Mouse (Mus musculus): ENCODE measurements around the gene Fkbp11.
A peak's percentile ranks its signal among the peaks of the same experiment; 100 is the strongest.

Gene Fkbp11

DNA sequence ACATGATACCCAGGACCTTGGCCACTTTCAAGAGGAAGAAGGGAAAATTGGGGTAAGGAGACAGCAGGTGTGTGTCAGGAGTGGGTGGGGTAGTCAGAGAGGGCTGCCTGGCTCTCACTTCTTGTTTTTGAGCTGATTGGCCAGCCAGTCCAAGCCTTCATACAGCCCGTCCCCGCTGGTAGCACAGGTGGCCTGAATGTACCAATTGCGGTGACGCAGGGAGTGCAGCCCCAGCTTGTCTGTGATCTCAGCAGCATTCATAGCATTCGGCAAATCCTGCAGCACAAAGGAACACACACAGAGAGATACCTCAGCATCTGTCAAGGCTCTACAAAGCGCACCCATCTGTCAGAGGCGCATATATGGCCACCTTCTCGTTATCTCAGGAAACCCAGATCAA, 12.2 kb upstream of the Fkbp11 start:
- DNase-seq (ENCODE audit: low spot score in 2 of 2): no peak

DNA sequence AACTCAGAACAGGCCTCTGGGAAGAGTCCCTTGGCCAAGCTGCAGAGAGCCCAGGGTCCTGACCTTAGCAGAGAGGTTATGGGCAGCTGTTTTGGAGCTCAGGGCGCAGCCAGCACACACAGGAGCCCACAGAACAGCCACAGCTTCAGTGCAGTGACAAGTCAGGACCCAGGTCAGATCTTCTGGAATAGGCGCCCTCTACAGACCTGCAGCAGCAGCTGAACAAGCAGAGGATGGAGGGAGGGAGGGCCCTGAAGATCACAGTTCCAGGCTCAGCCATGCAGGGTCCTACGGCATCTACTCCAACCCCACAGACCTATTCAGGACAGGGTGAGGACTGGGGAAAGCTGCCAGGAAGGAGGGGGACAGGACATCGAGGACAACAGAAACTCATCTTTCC, 10.8 kb upstream of the Fkbp11 start:
- DNase-seq (ENCODE audit: low spot score in 2 of 2): no peak

DNA sequence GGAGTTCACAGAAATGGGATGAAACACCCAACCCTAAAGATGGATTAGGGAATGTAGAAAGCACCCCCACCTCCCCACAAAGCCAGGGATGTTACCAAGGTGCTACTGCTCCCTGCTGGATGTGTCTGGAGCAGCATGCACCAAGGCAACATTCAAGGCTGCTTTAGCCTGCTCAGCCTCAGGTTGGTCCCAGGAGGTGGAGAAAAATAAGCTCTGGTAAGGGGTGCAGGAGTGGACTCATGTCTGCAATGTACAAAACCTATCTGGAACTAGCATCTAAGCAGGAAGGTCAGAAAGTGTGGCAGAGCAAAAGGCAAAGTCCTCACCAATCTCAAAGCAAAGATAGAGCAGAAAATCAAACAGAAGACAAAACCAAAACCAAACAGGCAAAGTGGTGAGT, 9.9 kb upstream of the Fkbp11 start:
- peak in 1 of 2 experiments; percentile 31 for DNase-seq (ENCODE audit: low spot score in 2 of 2)

DNA sequence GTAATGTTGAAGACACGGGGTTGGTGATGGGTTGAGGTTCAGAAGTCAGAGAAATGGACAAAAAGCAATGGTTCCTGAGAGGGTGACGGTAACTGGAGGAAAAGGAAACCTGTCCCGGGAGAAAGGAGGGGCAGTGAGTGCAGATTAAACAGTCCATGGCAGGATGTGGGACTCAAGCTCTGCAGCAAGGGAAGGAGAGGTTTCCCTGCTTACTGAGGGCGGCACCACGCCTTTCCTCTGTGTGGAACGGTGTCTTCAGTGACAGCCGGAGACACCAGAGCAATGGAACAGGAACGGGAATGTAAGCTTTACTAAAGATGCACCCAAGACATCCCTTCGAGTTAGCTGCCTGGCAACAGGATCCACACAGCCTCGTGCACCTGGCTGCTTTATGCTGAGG, 8.5 kb upstream of the Fkbp11 start:
- no peak for DNase-seq (ENCODE audit: low spot score in 2 of 2)

DNA sequence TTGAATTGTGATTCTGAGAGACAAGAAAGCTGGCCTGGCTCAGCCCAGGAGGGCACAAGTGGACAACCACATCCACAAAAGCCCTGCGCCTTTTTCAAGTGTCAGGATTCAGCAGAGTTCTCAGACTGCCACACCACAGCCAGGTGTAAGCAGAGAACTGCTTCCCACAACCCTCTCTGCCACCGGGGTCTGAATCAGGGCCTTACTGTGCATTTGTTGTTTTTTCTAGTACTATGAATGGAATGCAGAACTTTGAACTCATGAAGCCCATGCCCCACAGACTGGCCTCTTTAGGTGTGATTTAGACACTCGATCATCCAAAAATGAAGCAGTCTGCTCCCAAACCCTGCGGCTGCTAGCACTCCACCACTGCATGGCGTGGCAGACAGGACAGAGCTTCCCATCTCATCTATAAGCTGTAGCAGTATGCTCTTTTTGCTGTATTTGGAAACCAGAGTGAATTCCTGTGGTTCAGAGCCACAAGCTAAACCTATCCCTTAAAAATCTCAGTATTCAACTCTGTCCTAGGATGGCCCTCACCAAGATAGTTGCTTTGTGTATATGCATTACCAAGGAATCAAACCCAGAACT, 6.1 kb upstream of the Fkbp11 start:
- DNase-seq (ENCODE audit: low spot score in 2 of 2): no peak

DNA sequence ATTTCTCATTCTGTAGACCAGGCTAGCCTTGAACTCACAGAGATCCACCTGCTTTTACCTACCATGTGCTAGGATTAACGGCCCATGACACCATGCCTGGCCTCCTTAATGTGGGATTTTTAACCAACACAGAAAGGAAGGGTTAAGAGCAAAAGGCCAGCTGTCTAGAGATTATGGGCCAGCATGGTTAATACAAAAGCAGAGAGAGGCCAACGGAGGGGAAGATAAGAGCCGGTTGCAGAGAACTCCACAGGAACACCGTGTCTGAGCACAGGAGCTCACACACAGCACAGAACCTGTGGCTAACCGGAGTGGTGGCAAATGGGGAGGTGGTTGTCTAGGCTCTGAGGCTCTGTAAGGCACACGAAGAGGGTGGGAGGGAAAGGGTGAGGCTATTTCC, 5.4 kb upstream of the Fkbp11 start:
- no peak for DNase-seq (ENCODE audit: low spot score in 2 of 2)

DNA sequence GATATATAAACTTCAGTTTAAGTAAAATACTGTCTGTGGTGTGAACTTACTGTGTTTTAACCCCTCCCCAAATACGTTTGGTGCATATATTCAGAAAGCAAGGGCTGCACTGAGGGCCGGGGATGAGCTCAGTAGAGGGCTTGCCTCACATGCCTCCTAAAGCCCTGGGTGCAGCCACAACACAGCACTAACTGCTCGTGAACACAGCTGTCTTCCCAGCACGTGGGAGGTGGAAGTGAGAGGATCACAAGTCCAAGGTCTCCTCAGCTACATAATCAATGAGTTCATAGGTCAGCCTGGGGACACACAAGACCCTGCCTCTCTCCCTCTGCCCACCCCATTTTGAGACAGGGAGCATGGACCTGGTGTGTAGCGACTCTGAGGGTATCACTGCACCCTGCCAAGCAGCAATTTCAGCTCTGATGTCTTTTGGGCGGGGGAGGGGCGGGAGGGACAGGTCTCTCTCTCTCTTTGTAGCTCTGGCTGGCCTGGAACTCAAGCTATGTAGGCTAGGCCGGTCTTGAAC, 4.1 kb upstream of the Fkbp11 start:
- no peak for DNase-seq (ENCODE audit: low spot score in 2 of 2)

DNA sequence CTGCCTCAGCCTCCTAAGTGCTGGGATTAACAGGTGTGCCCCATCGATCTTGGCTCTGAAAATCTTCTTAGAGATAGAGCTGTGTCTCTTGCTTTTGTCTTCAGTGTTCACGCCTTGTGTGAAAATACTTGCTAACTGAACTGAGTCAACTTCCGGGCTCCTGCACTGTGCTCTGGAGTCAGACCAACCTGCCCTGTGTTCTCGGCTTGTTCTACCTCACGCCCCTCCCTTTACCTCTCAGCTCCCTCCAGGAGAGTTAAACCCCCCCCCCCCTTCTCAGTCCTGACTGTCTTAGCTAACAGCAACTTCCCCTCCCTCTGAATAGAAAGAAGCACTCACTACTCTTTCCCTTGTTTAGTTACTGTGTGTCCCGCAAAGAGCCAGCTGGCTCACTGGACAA, 2.8 kb upstream of the Fkbp11 start:
- no peak for DNase-seq (ENCODE audit: low spot score in 2 of 2)

DNA sequence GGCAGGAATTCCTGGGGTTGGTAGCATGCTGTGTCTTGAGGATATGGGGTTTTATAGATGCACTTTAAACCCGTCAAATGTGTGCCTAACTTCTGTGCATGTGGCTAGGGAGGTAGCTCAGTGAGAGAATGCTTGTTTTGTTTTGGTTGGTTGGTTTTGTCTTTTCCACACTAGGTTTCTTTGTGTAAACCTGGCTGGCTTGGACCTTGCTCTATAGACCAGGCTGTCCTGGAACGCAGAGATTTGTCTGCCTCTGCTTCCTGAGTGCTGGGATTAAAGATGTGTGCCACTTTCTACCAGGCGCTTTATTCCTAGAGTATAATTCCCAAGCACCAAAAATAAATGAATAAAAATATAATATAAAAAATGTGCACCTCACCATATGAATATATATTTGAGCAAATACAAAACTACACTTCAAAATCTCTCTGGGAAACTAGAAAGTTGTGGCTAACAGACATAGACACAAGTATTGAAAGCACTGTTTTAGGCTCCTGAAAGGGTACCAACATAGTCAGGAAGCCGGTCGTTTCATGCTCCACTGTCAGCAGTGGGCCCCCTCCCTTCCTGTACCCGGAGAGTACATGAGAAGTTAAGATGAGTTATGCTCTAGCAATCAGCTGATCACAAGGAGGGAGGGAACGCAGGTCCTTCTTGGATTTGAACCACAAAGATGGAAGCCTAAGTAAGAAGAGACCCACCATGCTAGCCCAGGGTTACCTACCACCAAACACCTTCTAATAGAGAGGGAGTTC, 2.0 kb upstream of the Fkbp11 start:
- no peak for DNase-seq (ENCODE audit: low spot score in 2 of 2)

DNA sequence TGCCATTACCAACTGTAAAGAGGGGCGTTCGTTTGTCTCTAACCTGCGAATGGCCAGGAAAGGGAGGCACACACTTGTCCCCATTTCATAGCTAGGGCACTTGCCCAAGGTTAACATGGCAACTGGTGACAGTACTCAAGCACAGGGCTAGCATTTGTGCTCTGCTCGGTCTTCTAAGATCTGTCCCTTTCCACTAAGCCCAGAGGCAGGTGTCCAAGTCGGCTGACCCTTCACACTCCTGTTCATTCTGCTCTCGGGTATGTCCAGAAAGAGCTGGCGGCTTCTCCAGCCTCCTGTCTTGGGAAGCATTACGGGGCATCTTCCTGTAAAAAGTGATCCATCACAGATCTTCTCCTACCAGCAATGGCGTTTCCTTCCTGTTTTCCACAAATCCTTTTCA, 368 bp upstream of the Fkbp11 start:
- no peak for DNase-seq (ENCODE audit: low spot score in 2 of 2)

DNA sequence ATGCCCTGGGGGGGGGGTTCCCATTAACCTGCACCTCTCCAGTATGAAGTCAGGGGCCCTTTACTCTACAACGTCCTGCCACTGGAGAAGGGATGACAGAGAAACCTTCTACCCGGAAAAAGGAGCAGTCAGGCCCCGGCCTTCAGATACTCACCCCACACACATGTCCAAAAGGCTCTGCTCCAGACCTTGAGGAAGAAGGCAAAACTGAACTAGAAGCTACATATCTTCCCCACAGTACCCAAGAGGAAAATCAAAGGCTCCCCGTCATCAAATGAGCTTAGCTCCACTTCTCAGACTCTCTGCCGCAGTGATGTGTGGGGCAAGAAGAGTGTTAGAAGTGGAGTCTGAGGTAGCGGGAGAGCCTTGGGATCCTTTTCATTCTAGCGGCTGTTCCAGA, 1.3 kb downstream of the Fkbp11 start:
- no peak for DNase-seq (ENCODE audit: low spot score in 2 of 2)

DNA sequence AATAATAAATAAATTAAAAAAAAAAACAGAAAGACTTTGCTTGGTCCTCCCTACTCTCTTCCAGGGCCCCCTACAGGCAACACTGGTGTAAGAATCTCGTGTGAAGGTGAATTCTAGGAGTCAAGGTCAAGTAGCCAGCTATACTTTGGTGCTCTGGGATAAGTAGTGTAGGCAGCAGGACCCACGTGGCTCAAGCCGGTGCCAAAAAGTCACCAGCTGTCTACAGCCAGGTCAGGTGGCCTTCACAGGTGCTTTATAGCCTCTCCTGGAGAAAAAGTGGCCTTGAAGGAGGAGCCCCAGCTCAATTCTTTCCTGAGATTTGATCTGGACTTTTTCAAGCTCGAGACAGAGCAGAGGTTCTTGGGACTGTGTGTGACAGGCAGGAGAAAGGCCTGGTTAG, 1.9 kb downstream of the Fkbp11 start:
- no peak for DNase-seq (ENCODE audit: low spot score in 2 of 2)

DNA sequence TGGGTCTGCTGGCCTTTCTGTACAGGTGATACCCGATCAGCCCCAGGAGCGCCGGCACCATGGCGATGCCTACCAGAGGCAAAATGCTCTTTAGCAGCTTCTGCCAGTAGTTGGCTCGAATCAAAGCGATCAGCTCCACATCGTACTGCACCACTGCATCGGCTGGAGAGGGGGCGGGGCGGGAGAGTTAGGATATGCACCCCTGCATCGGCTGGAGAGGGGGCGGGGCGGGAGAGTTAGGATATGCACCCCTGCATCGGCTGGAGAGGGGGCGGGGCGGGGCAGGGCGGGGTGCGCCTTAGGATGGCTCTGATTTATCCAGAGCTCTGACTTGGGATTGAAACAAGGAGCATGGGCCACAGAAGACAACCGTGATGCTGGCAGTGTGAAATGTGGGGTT, 3.6 kb downstream of the Fkbp11 start:
- DNase-seq (ENCODE audit: low spot score in 2 of 2): no peak

DNA sequence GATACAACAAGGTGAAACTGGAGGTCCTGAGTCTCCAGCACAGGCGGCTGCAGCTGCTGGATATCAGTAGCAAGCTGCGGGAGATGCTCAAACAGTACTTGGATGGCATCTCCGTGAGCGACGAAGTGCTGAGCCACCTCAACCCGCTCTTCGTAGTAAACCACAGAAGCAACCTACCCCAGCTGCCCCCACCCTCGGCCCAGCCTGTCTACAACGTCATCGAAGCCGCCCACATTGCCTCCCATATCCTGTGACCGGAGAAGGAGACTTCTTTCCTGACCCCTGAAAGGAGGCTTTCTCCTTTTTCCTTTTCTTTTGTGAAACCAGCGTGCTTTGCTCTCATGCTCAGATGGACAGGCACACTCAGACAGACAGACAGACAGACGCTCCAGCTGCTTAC, 5.1 kb downstream of the Fkbp11 start:
- no peak for DNase-seq (ENCODE audit: low spot score in 2 of 2)

DNA sequence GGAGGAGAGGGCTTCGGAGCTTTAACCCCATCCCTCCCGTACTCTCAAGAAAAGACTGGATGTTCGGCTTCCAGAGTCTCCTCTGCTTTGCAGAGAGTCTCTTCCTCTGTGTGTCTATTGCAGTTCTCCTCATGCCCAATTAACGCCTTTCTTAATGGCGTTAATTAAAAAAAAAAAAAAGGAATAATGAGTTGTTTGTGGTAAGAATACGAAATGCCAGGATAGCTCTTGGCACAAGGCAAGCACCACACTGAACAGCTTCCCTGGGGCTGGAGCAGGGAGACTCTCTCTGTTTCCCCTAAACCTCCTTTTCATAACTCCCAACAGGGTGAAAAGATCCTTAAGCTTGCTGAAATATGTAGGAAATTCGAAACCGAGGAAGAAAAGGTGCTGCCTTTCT, 5.8 kb downstream of the Fkbp11 start:
- no peak for DNase-seq (ENCODE audit: low spot score in 2 of 2)

DNA sequence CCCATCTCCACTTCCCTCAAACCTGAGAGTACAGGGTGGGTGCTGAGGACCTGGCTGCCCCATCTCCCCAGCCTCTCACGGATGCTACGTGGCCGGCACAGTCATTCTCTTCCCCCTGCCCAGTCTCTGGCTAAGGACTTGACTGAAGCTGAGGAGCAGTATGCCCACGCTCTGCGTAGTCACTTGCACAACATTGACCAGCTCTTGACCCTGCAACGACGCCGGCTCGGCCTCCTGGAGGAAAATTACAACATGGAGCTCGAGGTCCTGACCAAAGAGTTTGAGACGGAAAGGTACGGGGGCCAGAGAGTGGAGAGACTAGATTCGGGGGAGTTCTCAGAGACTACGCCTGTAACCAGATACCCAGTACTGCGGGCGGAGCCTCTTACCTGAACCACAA, 10.7 kb downstream of the Fkbp11 start:
- no peak for DNase-seq (ENCODE audit: low spot score in 2 of 2)

DNA sequence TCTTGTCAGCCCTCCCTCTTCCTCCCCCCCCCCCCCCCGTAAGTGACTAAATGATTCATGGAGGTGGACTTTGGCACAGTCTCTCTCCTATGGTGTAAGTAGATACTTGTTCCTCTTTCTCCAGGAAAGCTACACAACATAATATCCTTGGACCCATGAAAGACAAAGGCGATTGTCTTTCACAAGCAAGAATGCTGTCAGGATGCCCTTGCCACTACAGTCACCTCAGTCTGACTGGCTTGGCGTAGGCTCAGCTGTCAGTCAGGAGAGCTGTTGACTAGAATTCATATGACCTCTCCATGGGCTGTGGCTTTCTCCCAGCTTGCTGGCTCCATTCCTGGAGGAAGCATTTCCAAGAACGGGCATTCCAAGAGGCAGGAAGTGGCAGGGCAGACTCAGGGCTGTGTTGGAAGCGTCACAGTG, 13.8 kb downstream of the Fkbp11 start:
- DNase-seq (ENCODE audit: low spot score in 2 of 2): no peak

DNA sequence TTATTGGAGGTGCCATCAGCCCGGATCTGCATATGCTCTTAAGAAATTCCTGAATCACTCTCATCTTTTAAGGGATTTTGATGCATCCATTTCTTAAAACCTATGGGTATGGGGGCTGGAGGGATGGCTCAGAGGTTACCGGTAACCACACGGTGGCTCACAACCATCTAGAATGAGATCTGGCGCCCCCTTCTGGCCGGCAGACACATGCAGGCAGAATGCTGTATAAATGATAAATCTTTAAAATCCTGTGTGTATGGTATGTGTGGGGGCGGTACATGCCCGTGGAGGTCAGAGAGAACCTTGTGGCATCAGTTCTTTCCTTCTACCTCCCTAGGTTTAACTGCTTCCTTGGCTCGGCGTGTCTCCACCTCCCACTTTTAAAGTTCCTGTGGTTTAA, 17.6 kb downstream of the Fkbp11 start:
- DNase-seq (ENCODE audit: low spot score in 2 of 2): peak; percentile 33 to 72

DNA sequence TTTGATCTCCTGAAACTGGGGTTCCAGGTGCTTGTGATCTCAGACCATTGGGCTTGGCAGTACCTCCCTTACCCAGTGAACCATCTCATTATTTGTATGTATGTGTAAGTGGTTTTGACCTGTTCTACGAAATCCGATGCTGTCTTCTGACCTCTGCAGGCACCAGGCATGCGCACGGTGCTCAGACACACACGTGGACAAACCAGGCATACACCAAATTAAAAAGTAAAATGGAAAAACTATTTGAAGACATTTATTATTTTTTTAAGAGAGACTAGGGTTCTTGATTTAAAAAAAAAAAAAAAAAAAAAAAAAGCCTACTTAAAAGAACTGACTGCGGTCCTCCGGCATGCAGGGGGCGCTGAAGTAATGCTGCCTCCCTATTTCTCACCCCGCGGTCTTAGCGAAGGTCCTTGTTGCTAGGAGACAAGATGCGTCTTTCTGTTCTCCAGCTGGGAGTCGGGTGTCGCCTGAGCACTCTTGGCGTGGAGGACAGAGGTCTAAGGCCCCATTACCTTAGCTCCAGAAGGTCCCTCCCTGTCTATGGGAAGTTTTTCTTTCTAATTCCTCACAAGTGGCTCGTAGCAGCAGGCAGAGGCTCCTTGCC, 20.1 kb downstream of the Fkbp11 start, which contains the start of gene Ccdc65:
Ccdc65 (plus strand) TSS at position 442 of the 607 bp plus-strand sequence.
- DNase-seq (ENCODE audit: low spot score in 2 of 2): peak; percentile 40 to 65

DNA sequence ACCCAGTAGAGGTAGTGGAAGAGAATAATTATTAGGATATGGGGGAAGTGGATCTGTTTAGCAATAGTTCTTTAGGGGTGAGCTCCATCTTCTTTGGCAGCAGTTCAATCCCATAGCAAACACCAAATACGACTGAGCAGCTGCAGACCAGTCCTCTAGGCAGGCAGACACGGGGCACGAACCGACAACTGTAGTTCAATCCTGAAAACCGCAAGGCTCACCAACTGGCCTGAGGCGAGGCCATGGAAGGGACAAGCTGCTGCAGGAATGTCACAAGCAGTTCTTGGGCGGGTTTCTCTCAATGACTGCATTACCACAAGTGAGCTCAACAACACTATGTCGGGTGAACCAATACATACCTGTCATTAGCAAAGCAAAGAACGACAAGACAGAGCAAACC, 23.7 kb downstream of the Fkbp11 start:
- DNase-seq (ENCODE audit: low spot score in 2 of 2): no peak

DNA sequence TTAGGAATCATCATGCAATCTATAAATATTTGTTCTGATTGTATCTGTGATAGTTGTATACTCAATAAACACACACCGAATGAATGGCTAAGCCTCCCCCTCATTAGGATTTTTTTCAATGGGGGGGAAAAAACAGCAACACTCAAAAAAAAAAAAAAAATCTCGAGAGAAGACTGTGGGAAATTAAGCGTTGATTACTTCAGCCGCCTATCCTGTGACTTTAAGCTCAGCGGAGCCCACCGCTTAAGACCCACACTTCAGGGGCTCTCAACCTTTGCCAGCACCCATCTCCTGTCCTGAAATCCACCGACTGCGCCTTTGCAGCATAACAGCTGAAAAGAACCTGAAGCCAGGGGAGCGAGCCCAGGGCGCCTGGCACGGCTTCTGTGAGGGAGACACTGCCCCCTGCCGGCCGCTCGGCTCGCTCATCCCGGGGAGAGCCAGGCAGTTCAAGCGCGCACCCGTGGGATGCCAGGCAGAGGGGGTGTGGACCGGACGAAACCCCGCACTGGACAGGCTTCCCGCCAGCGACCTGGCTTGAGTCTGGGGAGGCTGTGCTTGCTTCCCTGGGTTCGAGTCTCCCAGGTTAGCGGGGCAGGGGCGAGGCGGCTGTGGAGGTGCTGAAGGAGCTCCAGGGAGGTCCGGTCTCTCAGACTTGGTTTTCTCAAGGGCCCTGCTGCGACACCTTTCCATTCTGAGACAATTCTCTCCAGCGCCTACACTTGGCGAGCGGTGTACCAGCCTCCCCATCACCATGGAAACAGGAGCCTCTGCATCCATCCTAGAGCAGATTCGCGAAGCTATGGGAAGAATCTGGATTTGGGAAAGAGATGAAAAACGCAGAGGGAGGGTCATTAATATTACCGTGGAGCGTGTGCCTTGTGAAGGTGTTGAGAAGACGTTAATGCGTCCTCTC, 28.6 kb downstream of the Fkbp11 start:
- DNase-seq (ENCODE audit: low spot score in 2 of 2): peak; percentile 60 to 76

DNA sequence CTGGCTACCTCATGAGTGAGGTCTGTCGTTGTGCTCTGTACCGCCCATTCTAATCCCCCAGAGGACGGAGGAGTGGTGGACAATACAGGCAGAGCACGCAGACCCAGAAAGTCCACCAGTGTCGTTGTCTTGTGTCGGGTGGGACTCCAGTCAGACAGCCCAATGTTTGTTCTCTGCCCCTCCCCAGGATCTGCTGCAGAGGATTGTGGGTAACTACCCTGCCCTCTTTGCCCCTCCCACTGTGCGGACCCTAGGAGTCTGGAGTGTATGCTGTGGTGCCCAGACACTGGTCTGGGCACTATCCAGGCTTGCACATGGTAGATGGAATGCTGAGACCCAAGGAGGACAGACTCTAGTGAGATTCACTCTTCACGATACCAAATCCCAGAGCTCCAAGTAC, 31.8 kb downstream of the Fkbp11 start:
- DNase-seq (ENCODE audit: low spot score in 2 of 2): no peak

Data from spleen, postnatal 14 days (tissue).